Mouse (Mus musculus): ENCODE results near the gene Nppb. TPM values are rescaled to one million over a fixed set of nuclear protein-coding genes. Genes with fewer than 3 reads are reported as not detected.

Nppb gene
- polyA plus RNA-seq, 1 experiment from 2014 or later: not detected

GRCm38 (mm10) chr4:148018410-148018809, 32.8 kb downstream of the Nppb start:
- no peak overlapping the region for H3K4me3 ChIP-seq (replicated peaks)
- H3K9ac ChIP-seq: no peak overlapping the region
- no peak overlapping the region for H3K4me2 ChIP-seq (replicated peaks)
- H3K27ac ChIP-seq: no peak overlapping the region
- ATAC-seq: 0 out of 2 replicates have a peak, but pooled peaks have one; percentile 20
- no peaks in the 10 kb centered on the region for H3K27me3 ChIP-seq (replicated peaks)
- WGBS: 84% methylated on average over 2 of the region's 2 CpGs
- peaks cover 64% of the 10 kb centered on the region for H3K36me3 ChIP-seq
- no peaks in the 10 kb centered on the region for H3K9me3 ChIP-seq
- H3K4me1 ChIP-seq (replicated peaks): no peaks in the 10 kb centered on the region

GRCm38 (mm10) chr4:148024003-148024402, 38.4 kb downstream of the Nppb start:
- H3K36me3 ChIP-seq: peaks cover 38% of the 10 kb centered on the region
- no peaks in the 10 kb centered on the region for H3K27me3 ChIP-seq (replicated peaks)
- no peak overlapping the region for H3K27ac ChIP-seq
- WGBS: 91% methylated on average over 3 of the region's 3 CpGs
- H3K4me1 ChIP-seq (replicated peaks): no peaks in the 10 kb centered on the region
- no peak overlapping the region for H3K4me3 ChIP-seq (replicated peaks)
- no peak overlapping the region for H3K9ac ChIP-seq
- H3K9me3 ChIP-seq: no peaks in the 10 kb centered on the region
- no peak overlapping the region for H3K4me2 ChIP-seq (replicated peaks)
- ATAC-seq: no peak

GRCm38 (mm10) chr4:148029297-148029696, 43.7 kb downstream of the Nppb start:
- Histone ChIP-seq H3K27ac (no peak overlapping the region), H3K4me1 (replicated peaks) (no peaks in the 10 kb centered on the region), H3K36me3 (peaks cover 19% of the 10 kb centered on the region), H3K4me3 (replicated peaks) (no peak overlapping the region), H3K4me2 (replicated peaks) (no peak overlapping the region), H3K27me3 (replicated peaks) (no peaks in the 10 kb centered on the region), H3K9me3 (no peaks in the 10 kb centered on the region), H3K9ac (no peak overlapping the region)
- ATAC-seq: no peak
- WGBS: 93% methylated on average over 7 of the region's 7 CpGs

- no peak for ATAC-seq
- 89% methylated on average over 5 of the region's 5 CpGs for WGBS
- Histone ChIP-seq H3K36me3 (peaks cover 15% of the 10 kb centered on the region; the same call in 1 of the 2 replicates), H3K9me3 (no peaks in the 10 kb centered on the region), H3K4me1 (replicated peaks) (no peaks in the 10 kb centered on the region), H3K4me2 (replicated peaks) (no peak overlapping the region), H3K27me3 (replicated peaks) (no peaks in the 10 kb centered on the region), H3K27ac (no peak overlapping the region), H3K4me3 (replicated peaks) (no peak overlapping the region), H3K9ac (no peak overlapping the region)
Observed at GRCm38 (mm10) chr4:148030506-148030905, 44.9 kb downstream of the Nppb start.

GRCm38 (mm10) chr4:148033858-148034410, 48.3 kb downstream of the Nppb start:
- Histone ChIP-seq H3K27me3 (replicated peaks) (no peaks in the 10 kb centered on the region), H3K27ac (no peak overlapping the region), H3K4me1 (replicated peaks) (peaks cover 6% of the 10 kb centered on the region), H3K36me3 (peaks cover 9% of the 10 kb centered on the region; the same call in 1 of the 2 replicates), H3K9me3 (no peaks in the 10 kb centered on the region), H3K4me3 (replicated peaks) (no peak overlapping the region), H3K4me2 (replicated peaks) (no peak overlapping the region), H3K9ac (no peak overlapping the region)
- 86% methylated on average over 7 of the region's 7 CpGs for WGBS
- no peak for ATAC-seq

- 81% methylated on average over 3 of the region's 3 CpGs for WGBS
Observed at GRCm38 (mm10) chr4:148035440-148035839, 49.9 kb downstream of the Nppb start.

More at GRCm38 (mm10) chr4:148035440-148035839, 49.9 kb downstream of the Nppb start:
- ATAC-seq: no peak
- no peaks in the 10 kb centered on the region for H3K27me3 ChIP-seq (replicated peaks)
- H3K36me3 ChIP-seq: 0 out of 2 replicates have a peak, but pooled peaks cover 3% of the 10 kb centered on the region
- H3K4me3 ChIP-seq (replicated peaks): no peak overlapping the region
- H3K9me3 ChIP-seq: no peaks in the 10 kb centered on the region
- no peak overlapping the region for H3K4me2 ChIP-seq (replicated peaks)
- no peak overlapping the region for H3K27ac ChIP-seq
- no peak overlapping the region for H3K9ac ChIP-seq
- H3K4me1 ChIP-seq (replicated peaks): peaks cover 14% of the 10 kb centered on the region

Other genes with a start within 250 kb of the Nppb start
- 10.8 and 11.9 TPM in 2 replicates for gene Zfp984, start 176.0 kb upstream of the Nppb start, polyA plus RNA-seq (2015; fragmentation: Nextera tagmentation; extraction: Ambion mirVana)
- gene Zfp933, start 137.4 kb upstream of the Nppb start, polyA plus RNA-seq (2015; fragmentation: Nextera tagmentation; extraction: Ambion mirVana): 4.6 and 4.7 TPM in 2 replicates
- 33.1 and 35.6 TPM in 2 replicates for gene Miip, start 117.0 kb upstream of the Nppb start, polyA plus RNA-seq (2015; fragmentation: Nextera tagmentation; extraction: Ambion mirVana)
- 9.6 and 9.8 TPM in 2 replicates for gene Fv1, start 116.8 kb upstream of the Nppb start, polyA plus RNA-seq (2015; fragmentation: Nextera tagmentation; extraction: Ambion mirVana)
- 42.4 and 42.5 TPM in 2 replicates for gene Mfn2, start 81.1 kb upstream of the Nppb start, polyA plus RNA-seq (2015; fragmentation: Nextera tagmentation; extraction: Ambion mirVana)
- gene Plod1, start 49.0 kb upstream of the Nppb start, polyA plus RNA-seq (2015; fragmentation: Nextera tagmentation; extraction: Ambion mirVana): 38.0 and 38.8 TPM in 2 replicates
- gene 2510039O18Rik, start 44.9 kb upstream of the Nppb start, polyA plus RNA-seq (2015; fragmentation: Nextera tagmentation; extraction: Ambion mirVana): 17.5 and 18.4 TPM in 2 replicates
- gene Nppa, start 14.9 kb downstream of the Nppb start, polyA plus RNA-seq (2015; fragmentation: Nextera tagmentation; extraction: Ambion mirVana): 0.21 TPM in 1 of 2 replicates, not detected in the other
- 4.7 and 4.9 TPM in 2 replicates for gene Clcn6, start 53.0 kb downstream of the Nppb start, polyA plus RNA-seq (2015; fragmentation: Nextera tagmentation; extraction: Ambion mirVana)
- gene Mthfr, start 53.3 kb downstream of the Nppb start, polyA plus RNA-seq (2015; fragmentation: Nextera tagmentation; extraction: Ambion mirVana): 18.4 TPM in 2 replicates
- gene Agtrap, start 102.2 kb downstream of the Nppb start, polyA plus RNA-seq (2015; fragmentation: Nextera tagmentation; extraction: Ambion mirVana): 15.1 and 16.7 TPM in 2 replicates
- gene Mad2l2, start 144.6 kb downstream of the Nppb start, polyA plus RNA-seq (2015; fragmentation: Nextera tagmentation; extraction: Ambion mirVana): 32.9 and 33.9 TPM in 2 replicates
- 0.15 and 0.24 TPM in 2 replicates for gene Draxin, start 144.9 kb downstream of the Nppb start, polyA plus RNA-seq (2015; fragmentation: Nextera tagmentation; extraction: Ambion mirVana)
- gene Fbxo6, start 166.4 kb downstream of the Nppb start, polyA plus RNA-seq (2015; fragmentation: Nextera tagmentation; extraction: Ambion mirVana): 16.0 and 17.9 TPM in 2 replicates
- 6.8 and 7.2 TPM in 2 replicates for gene Fbxo44, start 174.7 kb downstream of the Nppb start, polyA plus RNA-seq (2015; fragmentation: Nextera tagmentation; extraction: Ambion mirVana)
- gene Fbxo2, start 174.8 kb downstream of the Nppb start, polyA plus RNA-seq (2015; fragmentation: Nextera tagmentation; extraction: Ambion mirVana): 0.51 and 0.58 TPM in 2 replicates